Mouse (Mus musculus): ENCODE measurements at regions not wholly inside any gene's neighbourhood (a gene's known extent, or its start where the extent isn't known, plus 50 kb on each side); places are given as distances from the start of the nearest gene placed in this dataset.

GRCm38 (mm10) chr4:33747316-33747895 lies 177.0 kb upstream of the Cnr1 start:
- no peak overlapping the region for H3K27ac ChIP-seq (ENCODE audit: insufficient read depth, low read length)
- TF ChIP-seq POLR2A (IDR thresholded peaks at IDR 0.05; ENCODE audit: insufficient read depth, low read length) (no peak), CTCF (IDR thresholded peaks at IDR 0.05; ENCODE audit: low read depth, low read length) (no peak), EP300 (IDR thresholded peaks at IDR 0.05; ENCODE audit: insufficient read depth, low read depth, low read length) (no peak)
- no peaks in the 10 kb centered on the region for H3K36me3 ChIP-seq (ENCODE audit: control insufficient read depth, insufficient read depth, low read length, poor library complexity, severe bottlenecking)
- no peaks in the 10 kb centered on the region for H3K4me1 ChIP-seq (ENCODE audit: control insufficient read depth, insufficient read depth, low read length)
- no peak overlapping the region for H3K4me3 ChIP-seq (ENCODE audit: low read depth, low read length)
- no peaks in the 10 kb centered on the region for H3K9me3 ChIP-seq (replicated peaks; ENCODE audit: control insufficient read depth, insufficient read depth, low read length, poor library complexity, severe bottlenecking)
- H3K9ac ChIP-seq (ENCODE audit: low read depth, poor library complexity, severe bottlenecking) = no peak overlapping the region
- H3K27me3 ChIP-seq (ENCODE audit: control insufficient read depth, insufficient read depth, low read length, poor library complexity, severe bottlenecking) = no peaks in the 10 kb centered on the region; the same call in 1 of the 2 replicates

GRCm38 (mm10) chr4:33767721-33768120 lies 156.7 kb upstream of the Cnr1 start:
- no peaks in the 10 kb centered on the region for H3K9me3 ChIP-seq (replicated peaks; ENCODE audit: control insufficient read depth, insufficient read depth, low read length, poor library complexity, severe bottlenecking)
- no peaks in the 10 kb centered on the region for H3K36me3 ChIP-seq (ENCODE audit: control insufficient read depth, insufficient read depth, low read length, poor library complexity, severe bottlenecking)
- no peaks in the 10 kb centered on the region for H3K27me3 ChIP-seq (ENCODE audit: control insufficient read depth, insufficient read depth, low read length, poor library complexity, severe bottlenecking)
- H3K4me1 ChIP-seq (ENCODE audit: control insufficient read depth, insufficient read depth, low read length) = no peaks in the 10 kb centered on the region
- no peak overlapping the region for H3K27ac ChIP-seq (ENCODE audit: insufficient read depth, low read length)
- no peak overlapping the region for H3K4me3 ChIP-seq (ENCODE audit: low read depth, low read length)
- no peak for TF ChIP-seq EP300 (IDR thresholded peaks at IDR 0.05; ENCODE audit: insufficient read depth, low read depth, low read length)
- TF ChIP-seq CTCF (IDR thresholded peaks at IDR 0.05; ENCODE audit: low read depth, low read length) = no peak
- no peak for TF ChIP-seq POLR2A (IDR thresholded peaks at IDR 0.05; ENCODE audit: insufficient read depth, low read length)
- no peak overlapping the region for H3K9ac ChIP-seq (ENCODE audit: low read depth, poor library complexity, severe bottlenecking)

GRCm38 (mm10) chr4:33786027-33786426 lies 138.4 kb upstream of the Cnr1 start:
- Histone ChIP-seq H3K4me3 (ENCODE audit: low read depth, low read length) (no peak overlapping the region), H3K9ac (ENCODE audit: low read depth, poor library complexity, severe bottlenecking) (no peak overlapping the region), H3K36me3 (ENCODE audit: control insufficient read depth, insufficient read depth, low read length, poor library complexity, severe bottlenecking) (no peaks in the 10 kb centered on the region), H3K9me3 (replicated peaks; ENCODE audit: control insufficient read depth, insufficient read depth, low read length, poor library complexity, severe bottlenecking) (no peaks in the 10 kb centered on the region), H3K27ac (ENCODE audit: insufficient read depth, low read length) (no peak overlapping the region), H3K27me3 (ENCODE audit: control insufficient read depth, insufficient read depth, low read length, poor library complexity, severe bottlenecking) (no peaks in the 10 kb centered on the region; the same call in 1 of the 2 replicates), H3K4me1 (ENCODE audit: control insufficient read depth, insufficient read depth, low read length) (no peaks in the 10 kb centered on the region)
- TF ChIP-seq CTCF (IDR thresholded peaks at IDR 0.05; ENCODE audit: low read depth, low read length) (no peak), POLR2A (IDR thresholded peaks at IDR 0.05; ENCODE audit: insufficient read depth, low read length) (no peak), EP300 (IDR thresholded peaks at IDR 0.05; ENCODE audit: insufficient read depth, low read depth, low read length) (no peak)

- TF ChIP-seq CTCF (IDR thresholded peaks at IDR 0.05; ENCODE audit: low read depth, low read length) = no peak
- no peak for TF ChIP-seq POLR2A (IDR thresholded peaks at IDR 0.05; ENCODE audit: insufficient read depth, low read length)
- TF ChIP-seq EP300 (IDR thresholded peaks at IDR 0.05; ENCODE audit: insufficient read depth, low read depth, low read length) = no peak
- no peaks in the 10 kb centered on the region; the same call in 1 of the 2 replicates for H3K27me3 ChIP-seq (ENCODE audit: control insufficient read depth, insufficient read depth, low read length, poor library complexity, severe bottlenecking)
- no peaks in the 10 kb centered on the region for H3K4me1 ChIP-seq (ENCODE audit: control insufficient read depth, insufficient read depth, low read length)
- no peaks in the 10 kb centered on the region for H3K9me3 ChIP-seq (replicated peaks; ENCODE audit: control insufficient read depth, insufficient read depth, low read length, poor library complexity, severe bottlenecking)
- no peak overlapping the region for H3K4me3 ChIP-seq (ENCODE audit: low read depth, low read length)
- no peak overlapping the region for H3K9ac ChIP-seq (ENCODE audit: low read depth, poor library complexity, severe bottlenecking)
- no peaks in the 10 kb centered on the region for H3K36me3 ChIP-seq (ENCODE audit: control insufficient read depth, insufficient read depth, low read length, poor library complexity, severe bottlenecking)
- H3K27ac ChIP-seq (ENCODE audit: insufficient read depth, low read length) = no peak overlapping the region
These were observed 137.4 kb upstream of the Cnr1 start for GRCm38 (mm10) chr4:33786958-33787357.

- Histone ChIP-seq H3K9ac (ENCODE audit: low read depth, poor library complexity, severe bottlenecking) (no peak overlapping the region), H3K4me3 (ENCODE audit: low read depth, low read length) (no peak overlapping the region), H3K27ac (ENCODE audit: insufficient read depth, low read length) (no peak overlapping the region), H3K36me3 (ENCODE audit: control insufficient read depth, insufficient read depth, low read length, poor library complexity, severe bottlenecking) (no peaks in the 10 kb centered on the region), H3K4me1 (ENCODE audit: control insufficient read depth, insufficient read depth, low read length) (no peaks in the 10 kb centered on the region), H3K9me3 (replicated peaks; ENCODE audit: control insufficient read depth, insufficient read depth, low read length, poor library complexity, severe bottlenecking) (no peaks in the 10 kb centered on the region), H3K27me3 (ENCODE audit: control insufficient read depth, insufficient read depth, low read length, poor library complexity, severe bottlenecking) (peaks cover 2% of the 10 kb centered on the region; the same call in 1 of the 2 replicates)
- TF ChIP-seq CTCF (IDR thresholded peaks at IDR 0.05; ENCODE audit: low read depth, low read length) (no peak), POLR2A (IDR thresholded peaks at IDR 0.05; ENCODE audit: insufficient read depth, low read length) (no peak), EP300 (IDR thresholded peaks at IDR 0.05; ENCODE audit: insufficient read depth, low read depth, low read length) (no peak)
These were observed 131.0 kb upstream of the Cnr1 start for GRCm38 (mm10) chr4:33793398-33793797.

- TF ChIP-seq POLR2A (IDR thresholded peaks at IDR 0.05; ENCODE audit: insufficient read depth, low read length) (no peak), EP300 (IDR thresholded peaks at IDR 0.05; ENCODE audit: insufficient read depth, low read depth, low read length) (no peak), CTCF (IDR thresholded peaks at IDR 0.05; ENCODE audit: low read depth, low read length) (no peak)
- H3K9ac ChIP-seq (ENCODE audit: low read depth, poor library complexity, severe bottlenecking) = no peak overlapping the region
- no peaks in the 10 kb centered on the region for H3K36me3 ChIP-seq (ENCODE audit: control insufficient read depth, insufficient read depth, low read length, poor library complexity, severe bottlenecking)
- H3K4me1 ChIP-seq (ENCODE audit: control insufficient read depth, insufficient read depth, low read length) = no peaks in the 10 kb centered on the region
- H3K4me3 ChIP-seq (ENCODE audit: low read depth, low read length) = no peak overlapping the region
- H3K27ac ChIP-seq (ENCODE audit: insufficient read depth, low read length) = no peak overlapping the region
- peaks cover 2% of the 10 kb centered on the region; the same call in 1 of the 2 replicates for H3K27me3 ChIP-seq (ENCODE audit: control insufficient read depth, insufficient read depth, low read length, poor library complexity, severe bottlenecking)
- no peaks in the 10 kb centered on the region for H3K9me3 ChIP-seq (replicated peaks; ENCODE audit: control insufficient read depth, insufficient read depth, low read length, poor library complexity, severe bottlenecking)
These were observed 128.9 kb upstream of the Cnr1 start for GRCm38 (mm10) chr4:33795461-33795860.
